Mouse (Mus musculus) heart, postnatal 0 days (tissue): ENCODE measurements around the gene Tnfsfm13. TPM values are rescaled to one million over a fixed set of nuclear protein-coding genes. Genes with fewer than 3 reads are reported as not detected.

Experiments
- ATAC-seq: fragments of 200-750 bp; cut with Nextera tagmentation; 2 replicates; pipeline ENCODE4 v1.8.0; 2017; ENCODE audit warnings: low read depth, moderate number of reproducible peaks, moderate library complexity; ENCODE audit not compliant: insufficient read depth
- DNase-seq: peaks from one replicate; pipeline ENCODE4 v3.0.0-alpha.2; 2016; ENCODE audit warnings: low spot score
- H3K27ac ChIP-seq: fragments of 300-500 bp; sonication (generic); 2 replicates; pipeline ENCODE4 v1.5.1; 2014; ENCODE audit warnings: low read depth, mild to moderate bottlenecking
- H3K27me3 ChIP-seq: fragments of 300-500 bp; sonication (generic); 2 replicates; pipeline ENCODE4 v1.6.1; 2014; ENCODE audit warnings: low read length, mixed read lengths; ENCODE audit not compliant: control insufficient read depth, insufficient read depth
- H3K36me3 ChIP-seq: fragments of 300-500 bp; sonication (generic); replicated peaks from 2 replicates; pipeline ENCODE4 v1.6.1; 2014; ENCODE audit warnings: low read length, mixed read lengths; ENCODE audit not compliant: control insufficient read depth, insufficient read depth
- H3K4me1 ChIP-seq: fragments of 300-500 bp; sonication (generic); 2 replicates; pipeline ENCODE4 v1.6.1; 2014; ENCODE audit warnings: antibody characterized with exemption; ENCODE audit not compliant: control insufficient read depth, insufficient read depth
- H3K4me2 ChIP-seq: fragments of 300-500 bp; sonication (generic); 2 replicates; pipeline ENCODE4 v1.6.1; 2014; ENCODE audit warnings: low read depth, mild to moderate bottlenecking, low read length, moderate library complexity
- H3K4me3 ChIP-seq: fragments of 300-500 bp; sonication (generic); 2 replicates; pipeline ENCODE4 v1.5.1; 2014; ENCODE audit warnings: low read depth, low read length
- H3K9ac ChIP-seq: fragments of 300-500 bp; sonication (generic); replicated peaks from 2 replicates; pipeline ENCODE4 v1.6.1; 2014; ENCODE audit warnings: low read depth, low read length, mixed read lengths
- H3K9me3 ChIP-seq: fragments of 300-500 bp; sonication (generic); replicated peaks from 2 replicates; pipeline ENCODE4 v1.6.1; 2016; ENCODE audit warnings: low read length; ENCODE audit not compliant: control insufficient read depth
- CTCF ChIP-seq: IDR thresholded peaks from 2 replicates; pipeline ENCODE4 v1.5.1; 2016; ENCODE audit warnings: antibody characterized with exemption, control low read depth, low read depth
- EP300 ChIP-seq: IDR thresholded peaks from 2 replicates; pipeline ENCODE4 v1.6.1; 2016; ENCODE audit warnings: antibody characterized with exemption, low read depth
- WGBS: fragments of 180-500 bp; shearing (Covaris S2); extraction: QIAGEN DNeasy Blood & Tissue Kit; methylation state at CpG from one replicate; pipeline ENCODE4 v1.1.7; 2014; 5-methylcytosine and 5-hydroxymethylcytosine counted together
- polyA plus RNA-seq: library from polyadenylated mRNA; unstranded; fragments of >200 nt; fragmentation: Nextera tagmentation; extraction: Ambion mirVana; gene quantifications from 2 replicates; pipeline ENCODE4 v1.2.1, GENCODE M21; 2015
- total RNA-seq: library from RNA; depleted of rRNA; stranded (reverse); fragments of >200 nt; gene quantifications from 2 replicates; pipeline ENCODE4 v1.2.3, GENCODE M21; 2014; ENCODE audit warnings: low replicate concordance

The Tnfsfm13 gene
- total and polyA plus RNA-seq, 2 experiments from 2014 or later: 0.65 to 2.8 TPM

DNA sequence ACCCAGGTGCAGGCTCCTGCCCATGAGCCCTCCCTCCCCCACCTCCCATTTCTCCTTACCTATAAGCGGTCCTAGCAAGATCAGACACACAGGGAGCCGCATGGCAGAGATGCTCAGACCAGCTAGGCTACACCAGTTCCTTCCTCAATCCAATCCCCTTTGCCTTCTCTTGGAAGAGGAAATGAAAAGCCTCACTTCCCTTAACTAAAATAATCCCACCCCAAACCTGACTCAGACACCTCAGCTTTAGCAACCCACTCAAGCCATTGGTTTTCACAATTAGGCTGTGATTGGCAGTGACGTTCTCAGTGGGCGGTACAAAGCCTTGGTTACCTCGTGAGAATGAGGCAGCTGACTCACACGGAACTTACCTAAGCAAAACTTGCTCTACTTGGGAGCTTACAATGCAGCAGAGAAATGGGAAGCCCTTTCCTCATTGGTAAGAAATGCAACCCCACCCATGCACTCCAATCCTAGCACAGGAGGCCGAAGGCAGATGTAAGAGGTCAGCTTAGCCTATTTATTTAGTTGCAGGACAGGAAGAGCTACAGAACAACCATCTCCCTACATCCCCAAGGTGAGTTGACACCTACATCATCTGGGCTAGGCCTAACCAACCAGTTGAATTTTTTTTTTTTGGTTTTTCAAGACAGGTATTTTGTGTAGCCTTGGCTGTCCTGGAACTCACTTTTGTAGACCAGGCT, 29.8 kb downstream of the Tnfsfm13 start, which contains the start of gene Cd68:
Gene Cd68 (minus strand): TSS at position 193 of the 704 bp plus-strand sequence.
- peak within 1 kb of the TSS; percentile 53 for H3K27ac ChIP-seq

DNA sequence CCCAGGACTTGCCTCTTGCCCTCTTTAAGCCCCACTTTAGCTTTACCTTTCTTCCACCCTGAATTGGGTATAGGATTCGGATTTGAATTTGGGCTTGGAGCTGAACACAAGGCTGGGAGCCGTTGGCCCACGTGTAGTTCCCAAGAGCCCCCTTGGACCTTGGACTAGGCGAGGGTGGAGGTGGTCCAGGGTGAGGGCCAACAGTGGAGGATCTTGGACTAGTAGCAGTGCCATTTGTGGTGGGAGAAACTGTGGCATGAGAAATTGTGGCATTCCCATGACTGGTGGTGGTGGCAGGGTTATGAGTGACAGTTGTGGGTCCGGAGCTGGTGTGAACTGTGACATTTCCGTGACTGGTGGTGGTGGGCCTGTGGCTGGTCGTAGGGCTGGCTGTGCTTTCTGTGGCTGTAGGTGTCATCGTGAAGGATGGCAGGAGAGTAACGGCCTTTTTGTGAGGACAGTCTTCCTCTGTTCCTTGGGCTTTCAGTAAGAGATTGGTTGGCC, 30.4 kb downstream of the Tnfsfm13 start:
- H3K9me3 ChIP-seq: no peaks in the 10 kb centered on the region
- no peaks in the 10 kb centered on the region for H3K27me3 ChIP-seq
- no peak overlapping the region for H3K4me3 ChIP-seq
- 66% methylated on average over 9 of the region's 9 CpGs for WGBS
- H3K4me2 ChIP-seq: no peak overlapping the region
- peak overlapping the region; percentile 53 for H3K27ac ChIP-seq
- TF ChIP-seq EP300: no peak
- no peak for TF ChIP-seq CTCF
- no peak for DNase-seq
- peaks cover 19% of the 10 kb centered on the region for H3K4me1 ChIP-seq
- no peak overlapping the region for H3K9ac ChIP-seq
- H3K36me3 ChIP-seq: peaks cover 63% of the 10 kb centered on the region
- no peak for ATAC-seq

More for the DNA sequence above, 29.8 kb downstream of the Tnfsfm13 start, which contains the start of gene Cd68:
- H3K4me1 ChIP-seq: peaks cover 19% of the 10 kb centered on the region
- no peak within 1 kb of the TSS for H3K4me3 ChIP-seq
- TF ChIP-seq CTCF: no peak
- TF ChIP-seq EP300: 0 out of 2 replicates have a peak, but pooled peaks have one; percentile 37
- H3K36me3 ChIP-seq: peaks cover 63% of the 10 kb centered on the region
- H3K9ac ChIP-seq: no peak within 1 kb of the TSS
- no peaks in the 10 kb centered on the region for H3K9me3 ChIP-seq
- no peaks in the 10 kb centered on the region for H3K27me3 ChIP-seq
- DNase-seq (no peak), ATAC-seq (no peak)
- no peak within 1 kb of the TSS for H3K4me2 ChIP-seq
- 37% methylated on average over 7 of the region's 7 CpGs for WGBS

DNA sequence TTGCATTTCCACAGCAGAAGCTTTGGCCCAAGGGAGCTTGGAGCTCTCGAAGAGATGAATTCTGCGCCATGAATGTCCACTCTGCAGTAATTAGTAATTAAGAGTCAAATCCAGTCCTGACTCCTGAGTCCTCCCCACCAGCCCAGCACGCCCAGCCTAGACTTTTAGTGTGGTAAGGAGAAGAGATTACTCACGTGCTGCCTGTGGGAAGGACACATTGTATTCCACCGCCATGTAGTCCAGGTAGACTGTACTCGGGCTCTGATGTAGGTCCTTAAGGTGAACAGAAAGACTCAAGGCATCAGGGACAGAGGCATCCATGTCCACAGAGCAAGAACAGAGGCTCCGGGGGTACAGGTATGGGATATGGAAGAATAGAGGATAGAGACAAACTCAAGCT, 31.1 kb downstream of the Tnfsfm13 start:
- Histone ChIP-seq H3K27ac (no peak overlapping the region), H3K9me3 (no peaks in the 10 kb centered on the region), H3K4me3 (no peak overlapping the region), H3K27me3 (no peaks in the 10 kb centered on the region), H3K9ac (no peak overlapping the region), H3K4me2 (no peak overlapping the region), H3K4me1 (peaks cover 14% of the 10 kb centered on the region), H3K36me3 (peaks cover 56% of the 10 kb centered on the region)
- TF ChIP-seq CTCF (no peak), EP300 (no peak)
- no peak for DNase-seq
- ATAC-seq: no peak
- 91% methylated on average over 7 of the region's 7 CpGs for WGBS

DNA sequence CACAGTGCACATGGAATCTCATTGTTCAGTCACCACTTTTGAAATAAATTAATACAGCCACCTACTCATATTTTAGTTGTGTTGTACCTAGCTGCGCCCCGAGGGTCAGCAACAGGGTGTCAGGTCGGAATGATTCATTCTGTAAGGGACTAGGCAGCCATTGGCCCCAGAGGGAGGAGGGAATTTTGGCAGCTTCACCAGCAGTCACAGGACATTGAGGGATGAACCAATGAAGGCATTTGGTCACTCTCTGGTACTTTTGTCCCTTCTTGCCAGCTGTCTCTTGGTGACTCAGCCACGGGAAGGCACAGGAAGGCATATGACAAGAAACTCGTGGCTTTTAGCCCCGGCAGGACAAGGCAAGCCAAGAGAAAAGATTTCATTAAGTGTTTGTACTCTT, 32.1 kb downstream of the Tnfsfm13 start:
- Histone ChIP-seq H3K4me1 (peaks cover 14% of the 10 kb centered on the region), H3K9me3 (no peaks in the 10 kb centered on the region), H3K4me3 (no peak overlapping the region), H3K9ac (no peak overlapping the region), H3K27me3 (no peaks in the 10 kb centered on the region), H3K36me3 (peaks cover 51% of the 10 kb centered on the region), H3K27ac (peak overlapping the region; percentile 97), H3K4me2 (no peak overlapping the region)
- ATAC-seq: no peak
- no peak for DNase-seq
- TF ChIP-seq CTCF: no peak
- no peak for TF ChIP-seq EP300
- 75% methylated on average over 6 of the region's 6 CpGs for WGBS

DNA sequence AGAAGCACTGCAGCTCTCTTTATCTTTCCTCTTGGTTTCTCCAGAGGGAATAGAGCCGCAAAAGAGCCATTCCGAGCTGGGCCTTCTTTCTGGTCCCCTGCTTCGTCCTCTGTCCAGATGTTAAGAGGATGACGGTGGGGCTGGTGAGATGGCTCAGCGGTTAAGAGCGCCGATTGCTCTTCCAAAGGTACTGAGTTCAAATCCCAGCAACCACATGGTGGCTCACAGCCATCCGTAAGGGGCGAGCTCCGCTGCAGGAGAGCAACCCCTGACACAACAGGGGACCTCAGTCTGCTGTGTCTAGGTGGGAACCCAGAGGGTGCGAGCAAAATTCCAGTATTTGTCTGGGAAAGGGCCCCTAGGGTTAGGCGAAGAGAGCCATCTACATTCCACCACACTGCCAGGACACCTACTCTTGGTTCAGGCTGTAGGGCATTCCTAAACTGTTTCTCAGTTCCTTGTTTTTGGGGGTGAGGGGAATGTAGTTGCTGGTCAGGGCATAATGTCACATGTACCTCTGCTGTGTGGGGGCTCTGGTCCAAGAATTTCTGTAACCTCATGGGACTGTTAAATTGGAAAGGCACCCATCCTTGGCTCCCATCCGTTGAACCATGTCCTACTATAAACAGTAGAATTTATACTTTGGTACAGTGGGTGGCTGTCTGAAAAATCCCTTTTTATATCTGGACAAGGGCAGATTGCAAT, 32.8 kb downstream of the Tnfsfm13 start:
- TF ChIP-seq CTCF: no peak
- Histone ChIP-seq H3K36me3 (peaks cover 51% of the 10 kb centered on the region), H3K4me1 (peaks cover 14% of the 10 kb centered on the region), H3K9ac (peak overlapping the region; percentile 58), H3K27me3 (no peaks in the 10 kb centered on the region), H3K4me3 (peak overlapping the region; percentile 52), H3K9me3 (no peaks in the 10 kb centered on the region), H3K27ac (peak overlapping the region; percentile 97), H3K4me2 (peak overlapping the region; percentile 61)
- WGBS: 66% methylated on average over 13 of the region's 13 CpGs
- ATAC-seq (no peak), DNase-seq (no peak)
